Mouse (Mus musculus): ENCODE results near the gene Eef1akmt3.

GRCm38 (mm10) chr10:127000529-127000928, 40.8 kb downstream of the Eef1akmt3 start, which contains the start of gene Avil:
- no peak for TF ChIP-seq CTCF (IDR thresholded peaks at IDR 0.05; ENCODE audit: low read depth, low read length)
- TF ChIP-seq POLR2A (IDR thresholded peaks at IDR 0.05; ENCODE audit: extremely low read depth, insufficient read depth, low read length) = no peak
